Mouse (Mus musculus): ENCODE measurements around the gene Mdh1. TPM values are rescaled to one million over a fixed set of nuclear protein-coding genes. Genes with fewer than 3 reads are reported as not detected.
A peak's percentile ranks its signal among the peaks of the same experiment; 100 is the strongest.

Gene Mdh1
- polyA plus RNA-seq (2015; fragmentation: Nextera tagmentation; extraction: Ambion mirVana) = 462 and 467 TPM in 2 replicates

DNA sequence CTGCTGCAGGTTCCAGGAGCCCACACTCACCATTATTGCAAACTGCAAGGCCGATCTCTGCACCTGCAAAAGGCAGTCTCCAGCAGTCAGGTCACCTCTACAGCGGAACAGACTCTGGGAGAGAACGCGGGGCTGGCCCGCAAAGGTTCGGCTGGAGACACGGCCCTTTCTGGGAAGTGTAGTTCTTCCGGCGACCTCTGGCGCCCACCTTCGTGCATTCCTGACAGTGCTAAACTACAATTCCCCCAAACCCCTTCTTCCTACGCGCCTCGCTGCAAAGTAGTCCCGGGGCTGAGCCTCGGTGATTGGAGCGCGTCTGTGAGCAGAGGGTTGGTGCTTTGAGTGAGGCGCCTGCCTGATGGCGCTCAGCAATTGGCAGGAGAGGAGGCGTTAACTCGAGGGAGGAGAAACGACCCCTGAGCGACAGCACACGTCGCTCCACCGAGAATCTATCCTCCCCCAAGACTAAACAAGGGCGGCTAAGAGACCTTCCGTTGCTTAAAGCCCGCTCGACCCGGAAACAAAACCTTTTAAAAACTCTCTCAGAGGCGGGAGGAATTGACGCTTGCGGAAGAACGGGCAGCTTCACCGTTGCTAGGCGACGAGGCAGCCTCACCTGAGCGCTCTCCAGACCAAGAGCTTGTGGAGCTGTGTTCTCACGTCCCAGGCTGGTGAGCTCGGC is at the start of gene Mdh1, which contains the start of gene Wdpcp:
TSS of gene Mdh1 (minus strand) at position 668 of the 682 bp plus-strand sequence.
TSS of gene Wdpcp (plus strand) at position 536 of the 682 bp plus-strand sequence.
- Histone ChIP-seq H3K9me3 (no peaks in the 10 kb centered on the region), H3K4me1 (peaks cover 34% of the 10 kb centered on the region), H3K9ac (replicated peaks) (peak within 1 kb of the TSS; percentile 77), H3K36me3 (no peaks in the 10 kb centered on the region), H3K27me3 (no peaks in the 10 kb centered on the region), H3K27ac (replicated peaks) (peak within 1 kb of the TSS; percentile 88), H3K4me2 (replicated peaks) (peak within 1 kb of the TSS; percentile 63), H3K4me3 (peak within 1 kb of the TSS; percentile 77)
- ATAC-seq (replicated peaks) = peak; percentile 100
- under 1% methylated on average over 42 of the region's 42 CpGs for WGBS

DNA sequence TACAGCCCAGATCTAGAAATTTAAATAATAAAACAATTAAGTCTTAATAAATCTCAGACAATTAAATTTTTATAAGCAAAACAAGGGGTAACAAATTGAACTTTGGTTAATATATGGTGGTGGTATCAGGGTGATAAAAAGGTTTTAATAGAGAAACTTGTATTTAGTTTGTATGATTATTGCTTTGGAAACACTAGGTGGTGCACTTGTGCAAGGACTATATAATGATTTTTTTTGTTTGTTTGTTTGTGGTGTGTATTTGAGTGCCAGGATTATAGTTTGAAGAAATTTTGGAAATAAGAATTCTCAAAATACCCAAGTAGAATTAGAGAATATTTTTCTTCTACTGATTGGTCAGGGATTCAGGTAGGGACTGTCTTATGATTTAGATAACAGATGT is 43.7 kb upstream of the Mdh1 start:
- Histone ChIP-seq H3K4me3 (no peak overlapping the region), H3K27ac (replicated peaks) (no peak overlapping the region), H3K36me3 (no peaks in the 10 kb centered on the region), H3K4me1 (no peaks in the 10 kb centered on the region), H3K4me2 (replicated peaks) (no peak overlapping the region), H3K9me3 (no peaks in the 10 kb centered on the region), H3K9ac (replicated peaks) (no peak overlapping the region), H3K27me3 (no peaks in the 10 kb centered on the region)
- no peak for ATAC-seq (replicated peaks)

DNA sequence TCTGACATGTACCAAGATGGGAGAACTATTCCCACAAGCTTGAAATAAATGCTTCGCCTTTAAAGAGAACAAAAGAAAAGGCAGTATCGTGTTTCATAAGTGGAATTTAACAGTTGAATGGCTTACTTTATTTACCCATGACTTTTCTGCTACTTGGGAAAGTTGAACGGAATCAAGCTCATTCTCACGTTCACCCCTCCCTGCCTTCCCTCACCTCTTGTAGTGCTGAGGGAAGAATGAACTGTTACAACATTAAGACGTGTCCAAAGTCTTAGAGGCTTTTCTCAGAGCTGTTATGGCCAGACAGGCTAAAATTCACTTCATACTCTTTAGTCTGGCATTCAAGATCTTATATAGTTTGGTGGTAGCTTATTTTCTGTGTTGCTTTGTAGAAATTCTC is 30.3 kb upstream of the Mdh1 start:
- H3K27me3 ChIP-seq = no peaks in the 10 kb centered on the region
- whole genome bisulfite sequencing = 57% methylated on average over 5 of the region's 5 CpGs

DNA sequence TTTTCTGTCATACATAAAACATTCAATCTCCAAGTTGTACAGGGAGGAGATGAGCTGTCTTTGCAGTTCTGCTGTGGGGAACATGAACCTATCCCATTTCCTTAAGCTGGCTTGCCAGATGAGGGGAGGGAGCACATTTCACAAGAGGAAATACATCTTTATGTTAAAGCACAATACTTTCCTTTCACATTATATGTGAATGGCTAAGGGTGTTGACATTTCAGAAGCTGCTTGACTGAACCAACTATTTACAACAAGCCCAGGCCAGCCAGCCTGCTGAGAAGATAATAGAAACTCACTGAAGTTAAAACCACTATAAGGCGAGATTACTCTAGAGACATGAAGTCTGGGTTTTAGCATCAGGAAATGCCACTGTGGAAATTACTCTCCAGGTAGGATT is 11.1 kb upstream of the Mdh1 start:
- no peak overlapping the region for H3K4me2 ChIP-seq (replicated peaks)
- 27% methylated on average over 1 of the region's 1 CpGs for WGBS
- H3K36me3 ChIP-seq = no peaks in the 10 kb centered on the region
- no peaks in the 10 kb centered on the region for H3K4me1 ChIP-seq
- H3K27ac ChIP-seq (replicated peaks) = no peak overlapping the region
- H3K9me3 ChIP-seq = no peaks in the 10 kb centered on the region
- H3K4me3 ChIP-seq = no peak overlapping the region
- H3K9ac ChIP-seq (replicated peaks) = no peak overlapping the region
- ATAC-seq (replicated peaks) = no peak
- no peaks in the 10 kb centered on the region for H3K27me3 ChIP-seq

More for the DNA sequence above, 30.3 kb upstream of the Mdh1 start:
- no peak for ATAC-seq (replicated peaks)
- no peak overlapping the region for H3K27ac ChIP-seq (replicated peaks)
- no peak overlapping the region for H3K4me3 ChIP-seq
- H3K36me3 ChIP-seq = no peaks in the 10 kb centered on the region
- H3K4me2 ChIP-seq (replicated peaks) = no peak overlapping the region
- H3K4me1 ChIP-seq = no peaks in the 10 kb centered on the region
- no peaks in the 10 kb centered on the region for H3K9me3 ChIP-seq
- no peak overlapping the region for H3K9ac ChIP-seq (replicated peaks)

DNA sequence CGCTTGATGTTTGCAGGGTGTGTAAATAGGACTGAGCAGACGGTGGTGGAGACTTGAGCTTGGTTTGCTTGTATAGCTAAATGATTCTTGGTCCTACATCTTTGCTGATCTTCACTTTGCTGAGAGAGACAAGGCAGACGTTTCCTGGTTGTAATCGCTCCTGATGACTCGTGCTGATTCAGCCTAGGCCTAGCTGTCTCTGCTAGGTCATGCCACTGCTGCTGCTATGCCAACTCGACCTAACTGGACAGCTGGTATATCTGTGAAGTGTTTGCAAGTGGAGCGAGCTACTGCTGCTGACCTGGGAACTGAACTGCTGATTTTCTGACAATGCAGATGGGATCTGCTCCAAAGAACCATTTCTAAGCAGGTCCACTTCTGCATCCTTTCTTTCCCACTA is 9.3 kb upstream of the Mdh1 start:
- H3K27ac ChIP-seq (replicated peaks) = no peak overlapping the region
- H3K9ac ChIP-seq (replicated peaks) = no peak overlapping the region
- H3K4me3 ChIP-seq = no peak overlapping the region
- H3K36me3 ChIP-seq = no peaks in the 10 kb centered on the region
- H3K4me2 ChIP-seq (replicated peaks) = no peak overlapping the region
- no peak for ATAC-seq (replicated peaks)
- WGBS = 82% methylated on average over 7 of the region's 7 CpGs
- H3K27me3 ChIP-seq = no peaks in the 10 kb centered on the region
- no peaks in the 10 kb centered on the region for H3K9me3 ChIP-seq
- no peaks in the 10 kb centered on the region for H3K4me1 ChIP-seq

DNA sequence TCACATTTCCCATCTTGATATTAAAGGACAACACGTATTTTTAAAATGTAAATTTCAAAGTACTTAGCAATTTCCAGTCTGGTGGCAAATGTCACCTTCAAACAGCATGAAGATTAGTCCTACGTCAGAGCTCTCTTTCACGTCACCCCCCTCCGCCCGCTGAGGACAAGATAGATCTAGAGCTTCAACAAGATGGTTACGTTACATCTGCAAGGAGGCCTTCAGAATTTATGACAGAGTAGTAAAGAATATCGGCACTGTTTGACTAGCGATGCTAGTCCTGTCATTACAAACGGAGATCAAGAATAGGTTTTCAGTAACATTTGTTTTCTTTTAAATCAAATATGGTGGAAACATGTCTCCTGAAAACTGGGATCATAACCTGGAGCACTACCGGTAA is 1.2 kb downstream of the Mdh1 start:
- peak overlapping the region; percentile 88 for H3K27ac ChIP-seq (replicated peaks)
- peaks cover 34% of the 10 kb centered on the region for H3K4me1 ChIP-seq
- H3K9me3 ChIP-seq = no peaks in the 10 kb centered on the region
- 8% methylated on average over 10 of the region's 10 CpGs for WGBS
- ATAC-seq (replicated peaks) = no peak
- H3K36me3 ChIP-seq = peaks cover 5% of the 10 kb centered on the region; the same call in 1 of the 2 replicates
- H3K4me2 ChIP-seq (replicated peaks) = peak overlapping the region; percentile 63
- H3K9ac ChIP-seq (replicated peaks) = peak overlapping the region; percentile 77
- no peaks in the 10 kb centered on the region for H3K27me3 ChIP-seq
- peak overlapping the region; percentile 77 for H3K4me3 ChIP-seq

DNA sequence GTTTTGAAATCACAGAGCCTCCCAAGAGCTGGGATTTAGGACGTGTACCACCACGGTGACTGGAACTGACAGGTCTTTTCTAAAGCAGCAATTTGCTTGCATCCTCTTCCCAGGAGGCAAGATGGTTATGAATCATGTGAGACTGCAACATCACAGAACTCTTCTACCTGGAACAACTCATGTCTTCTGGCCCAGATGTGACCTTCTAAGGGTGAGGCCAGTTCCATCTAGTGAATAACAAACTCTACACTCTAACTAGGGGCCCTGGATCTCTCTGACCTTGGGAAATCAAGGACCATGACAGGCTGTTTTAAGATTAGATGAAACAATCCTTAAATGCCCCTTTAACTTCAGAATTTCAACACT is 2.1 kb downstream of the Mdh1 start:
- 19% methylated on average over 2 of the region's 2 CpGs for WGBS
- H3K36me3 ChIP-seq = peaks cover 13% of the 10 kb centered on the region; the same call in 1 of the 2 replicates
- no peak overlapping the region for H3K27ac ChIP-seq (replicated peaks)
- ATAC-seq (replicated peaks) = no peak
- H3K4me3 ChIP-seq = 0 out of 2 replicates have a peak overlapping the region, but pooled peaks have one; percentile 1
- peak overlapping the region; percentile 63 for H3K4me2 ChIP-seq (replicated peaks)
- H3K4me1 ChIP-seq = peaks cover 34% of the 10 kb centered on the region
- H3K27me3 ChIP-seq = no peaks in the 10 kb centered on the region
- H3K9me3 ChIP-seq = no peaks in the 10 kb centered on the region
- peak overlapping the region; percentile 31 for H3K9ac ChIP-seq (replicated peaks)

DNA sequence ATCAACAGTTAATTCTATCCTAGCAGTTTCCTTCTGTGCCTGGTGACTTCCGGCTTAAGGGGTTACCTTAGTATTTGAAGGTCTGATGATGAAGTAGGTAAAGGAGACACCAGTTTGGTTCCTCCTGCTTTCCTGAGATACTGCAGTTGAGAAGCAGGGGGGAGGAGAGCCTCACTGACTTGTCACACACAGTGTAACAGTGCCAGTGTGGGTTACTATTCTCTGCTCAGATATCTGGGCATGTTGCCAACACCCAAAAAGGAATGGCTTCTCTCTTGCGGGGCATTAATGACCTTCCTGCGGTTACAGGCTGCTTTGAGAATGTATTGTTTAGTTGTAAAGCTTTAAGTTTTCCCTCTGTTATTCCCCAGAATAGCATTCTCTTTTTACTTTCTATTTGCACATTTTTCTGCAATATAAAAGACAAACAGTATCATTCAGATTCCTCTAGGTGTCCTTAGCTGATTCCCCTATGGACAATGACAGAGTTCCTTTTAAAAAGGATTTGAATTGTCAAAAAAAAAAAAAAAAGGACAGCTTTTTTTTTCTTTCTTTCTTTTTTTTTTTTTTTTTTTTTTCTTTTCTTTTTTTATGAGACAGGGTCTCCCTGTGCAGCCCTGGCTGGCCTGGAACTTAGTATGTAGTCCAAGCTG is 2.6 kb downstream of the Mdh1 start:
- WGBS = 26% methylated on average over 3 of the region's 3 CpGs
- Histone ChIP-seq H3K9ac (replicated peaks) (no peak overlapping the region), H3K4me2 (replicated peaks) (peak overlapping the region; percentile 63; the same call in 1 of the 2 replicates), H3K4me3 (no peak overlapping the region), H3K36me3 (peaks cover 15% of the 10 kb centered on the region; the same call in 1 of the 2 replicates), H3K4me1 (peaks cover 34% of the 10 kb centered on the region), H3K27ac (replicated peaks) (no peak overlapping the region), H3K9me3 (no peaks in the 10 kb centered on the region), H3K27me3 (no peaks in the 10 kb centered on the region)
- no peak for ATAC-seq (replicated peaks)

DNA sequence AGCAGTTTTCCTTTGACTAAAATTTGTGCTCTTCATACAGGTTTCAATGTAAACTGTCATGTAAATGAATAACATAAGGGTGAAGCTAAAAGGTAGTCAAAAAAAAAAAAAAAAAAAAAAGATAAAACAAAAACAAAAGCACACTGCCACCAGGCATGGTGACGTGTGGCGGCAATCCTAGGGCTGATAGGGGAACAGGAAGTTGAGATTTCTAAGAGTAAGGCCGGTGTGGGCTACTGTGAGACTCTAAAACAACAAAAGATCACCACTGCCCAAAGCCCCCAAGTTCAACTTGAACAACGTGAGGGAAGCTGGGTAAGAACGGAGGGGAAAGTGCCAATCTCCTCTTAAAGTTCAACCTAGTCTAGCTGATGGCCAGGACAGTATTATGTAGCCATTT is 3.2 kb downstream of the Mdh1 start:
- Histone ChIP-seq H3K9me3 (no peaks in the 10 kb centered on the region), H3K4me2 (replicated peaks) (no peak overlapping the region), H3K4me1 (peaks cover 34% of the 10 kb centered on the region), H3K27ac (replicated peaks) (no peak overlapping the region), H3K9ac (replicated peaks) (no peak overlapping the region), H3K27me3 (no peaks in the 10 kb centered on the region), H3K36me3 (peaks cover 16% of the 10 kb centered on the region; the same call in 1 of the 2 replicates), H3K4me3 (no peak overlapping the region)
- 60% methylated on average over 5 of the region's 5 CpGs for WGBS
- no peak for ATAC-seq (replicated peaks)

DNA sequence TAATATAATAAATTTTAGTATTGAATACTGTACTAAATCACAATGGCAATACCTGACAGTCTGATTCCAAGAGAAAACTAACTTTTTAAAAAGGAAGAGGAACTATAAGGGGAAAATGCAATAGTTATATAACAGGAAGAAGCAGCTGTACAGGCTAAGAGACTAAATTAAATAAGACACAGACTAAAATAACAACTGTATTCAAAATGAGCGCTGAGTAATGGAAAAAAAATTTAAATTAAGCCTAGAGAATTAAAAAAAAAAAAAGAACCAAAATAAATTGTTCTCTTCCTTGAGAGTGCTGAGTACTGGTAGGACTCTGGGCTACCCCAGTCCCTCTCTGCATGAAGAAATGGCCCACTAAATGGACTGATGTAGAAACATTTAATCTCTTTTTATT is 4.4 kb downstream of the Mdh1 start:
- Histone ChIP-seq H3K36me3 (peaks cover 24% of the 10 kb centered on the region), H3K27me3 (no peaks in the 10 kb centered on the region), H3K27ac (replicated peaks) (no peak overlapping the region), H3K9me3 (no peaks in the 10 kb centered on the region), H3K9ac (replicated peaks) (no peak overlapping the region), H3K4me3 (no peak overlapping the region), H3K4me2 (replicated peaks) (no peak overlapping the region), H3K4me1 (peaks cover 30% of the 10 kb centered on the region)
- no peak for ATAC-seq (replicated peaks)
- 90% methylated on average over 1 of the region's 1 CpGs for WGBS

DNA sequence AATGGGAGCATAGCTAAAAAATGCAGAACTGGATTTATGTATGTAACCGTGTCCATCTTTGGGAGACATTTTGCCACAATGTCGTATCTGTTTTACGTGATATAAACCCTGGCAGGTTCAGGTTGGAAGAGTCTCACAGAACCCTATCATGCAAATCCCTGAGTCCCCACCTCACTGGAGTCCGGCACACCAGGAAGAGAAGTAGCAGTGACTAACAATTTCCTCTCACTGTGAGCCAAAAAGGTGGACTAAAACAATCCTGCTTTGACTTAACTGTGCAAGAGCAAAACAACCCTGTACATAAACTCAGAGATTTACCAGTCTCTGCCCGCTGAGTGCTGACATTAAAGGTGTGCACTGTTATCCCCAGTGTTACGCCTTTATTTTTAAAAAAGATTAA is 5.2 kb downstream of the Mdh1 start:
- Histone ChIP-seq H3K27ac (replicated peaks) (no peak overlapping the region), H3K4me1 (peaks cover 26% of the 10 kb centered on the region), H3K4me2 (replicated peaks) (no peak overlapping the region), H3K9ac (replicated peaks) (no peak overlapping the region), H3K36me3 (peaks cover 28% of the 10 kb centered on the region), H3K4me3 (no peak overlapping the region), H3K27me3 (no peaks in the 10 kb centered on the region), H3K9me3 (no peaks in the 10 kb centered on the region)
- no peak for ATAC-seq (replicated peaks)
- WGBS = 96% methylated on average over 6 of the region's 6 CpGs

DNA sequence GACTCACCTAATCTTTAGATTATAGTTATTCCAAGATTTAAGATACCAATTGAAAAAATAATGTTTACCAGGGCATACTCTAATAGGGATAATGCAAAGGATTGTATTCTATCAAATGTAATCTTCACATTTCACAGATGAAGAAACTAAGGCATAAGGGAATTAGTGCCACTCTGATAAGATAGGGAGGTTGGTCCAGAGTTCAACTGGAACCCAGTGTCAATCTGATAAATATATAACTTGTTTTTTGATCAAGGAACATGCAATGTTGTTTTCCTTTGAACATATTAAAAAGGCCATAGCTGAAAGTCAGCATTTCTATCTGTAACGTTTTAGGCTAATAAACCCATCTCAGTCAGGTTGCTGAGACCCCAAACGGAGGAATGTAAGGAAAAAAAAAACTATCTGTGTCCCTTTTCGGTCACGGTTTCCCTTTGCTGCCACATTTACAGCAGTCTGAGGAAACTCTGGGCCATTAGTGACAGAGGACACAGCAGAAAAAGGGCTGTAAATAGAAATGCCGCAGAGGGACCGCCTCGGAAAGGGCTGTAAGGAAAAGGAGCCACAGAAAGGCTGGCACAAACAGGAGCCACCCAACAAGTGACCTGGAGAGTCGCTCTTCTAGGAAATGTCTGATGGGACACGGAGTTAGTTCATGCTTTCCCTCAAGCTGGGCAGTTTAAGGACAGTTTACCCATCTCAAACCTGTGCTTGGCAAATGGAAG is 7.3 kb downstream of the Mdh1 start:
- Histone ChIP-seq H3K4me1 (peaks cover 13% of the 10 kb centered on the region), H3K4me3 (no peak overlapping the region), H3K9ac (replicated peaks) (no peak overlapping the region), H3K27ac (replicated peaks) (no peak overlapping the region), H3K36me3 (peaks cover 38% of the 10 kb centered on the region), H3K27me3 (no peaks in the 10 kb centered on the region), H3K4me2 (replicated peaks) (no peak overlapping the region), H3K9me3 (no peaks in the 10 kb centered on the region)
- ATAC-seq (replicated peaks) = no peak
- WGBS = 92% methylated on average over 9 of the region's 9 CpGs

Data from forebrain, embryonic 15.5 days (tissue).